Mouse (Mus musculus) kidney, postnatal 14 days (tissue): ENCODE measurements at regions not wholly inside any gene's neighbourhood (a gene's known extent, or its start where the extent isn't known, plus 50 kb on each side); places are given as distances from the start of the nearest gene placed in this dataset.

ENCODE experiments used
- DNase-seq: peaks from one replicate; pipeline ENCODE4 v3.0.0; 2022; ENCODE audit warnings: mixed read lengths

- no peak for DNase-seq
Measured at GRCm38 (mm10) chr4:30776816-30777442, 1187.0 kb upstream of the Map3k7 start.

- DNase-seq = no peak
Measured at GRCm38 (mm10) chr4:30781649-30782048, 1182.2 kb upstream of the Map3k7 start.

- DNase-seq = no peak
Measured at GRCm38 (mm10) chr4:30789976-30790657, 1173.8 kb upstream of the Map3k7 start.

GRCm38 (mm10) chr4:30809798-30810197 lies 1154.1 kb upstream of the Map3k7 start:
- DNase-seq = no peak

- no peak for DNase-seq
Measured at GRCm38 (mm10) chr4:30855361-30856056, 1108.4 kb upstream of the Map3k7 start.

GRCm38 (mm10) chr4:30904966-30905365 lies 1058.9 kb upstream of the Map3k7 start:
- no peak for DNase-seq

- no peak for DNase-seq
Measured at GRCm38 (mm10) chr4:30922944-30923343, 1041.0 kb upstream of the Map3k7 start.

GRCm38 (mm10) chr4:30932358-30932757 lies 1031.5 kb upstream of the Map3k7 start:
- no peak for DNase-seq

- DNase-seq = no peak
Measured at GRCm38 (mm10) chr4:30933030-30933987, 1030.6 kb upstream of the Map3k7 start.

- no peak for DNase-seq
Measured at GRCm38 (mm10) chr4:30983611-30984010, 980.3 kb upstream of the Map3k7 start.

- DNase-seq = no peak
Measured at GRCm38 (mm10) chr4:31012006-31012405, 951.9 kb upstream of the Map3k7 start.

GRCm38 (mm10) chr4:31052077-31052677 lies 911.7 kb upstream of the Map3k7 start:
- DNase-seq = no peak

- no peak for DNase-seq
Measured at GRCm38 (mm10) chr4:31076236-31076635, 887.7 kb upstream of the Map3k7 start.

GRCm38 (mm10) chr4:31121586-31121985 lies 842.3 kb upstream of the Map3k7 start:
- no peak for DNase-seq

- no peak for DNase-seq
Measured at GRCm38 (mm10) chr4:31143166-31143565, 820.7 kb upstream of the Map3k7 start.

- no peak for DNase-seq
Measured at GRCm38 (mm10) chr4:31167431-31167830, 796.5 kb upstream of the Map3k7 start.

- DNase-seq = no peak
Measured at GRCm38 (mm10) chr4:31168357-31168756, 795.5 kb upstream of the Map3k7 start.

- no peak for DNase-seq
Measured at GRCm38 (mm10) chr4:31171190-31171589, 792.7 kb upstream of the Map3k7 start.

GRCm38 (mm10) chr4:31197852-31198251 lies 766.0 kb upstream of the Map3k7 start:
- DNase-seq = no peak

GRCm38 (mm10) chr4:31203286-31203685 lies 760.6 kb upstream of the Map3k7 start:
- DNase-seq = no peak

- no peak for DNase-seq
Measured at GRCm38 (mm10) chr4:31205332-31205970, 758.4 kb upstream of the Map3k7 start.

- DNase-seq = no peak
Measured at GRCm38 (mm10) chr4:31225741-31226140, 738.2 kb upstream of the Map3k7 start.
